Mouse (Mus musculus) neural tube, embryonic 14.5 days (tissue): ENCODE measurements around the gene Slc25a5. TPM values are rescaled to one million over a fixed set of nuclear protein-coding genes. Genes with fewer than 3 reads are reported as not detected.

Source experiments
- ATAC-seq: fragments of 200-750 bp; cut with Nextera tagmentation; 2 replicates; pipeline ENCODE4 v1.8.0; 2017; ENCODE audit warnings: low read depth, mild to moderate bottlenecking, moderate TSS enrichment, moderate library complexity
- H3K27ac ChIP-seq: fragments of 300-500 bp; sonication (generic); 2 replicates; pipeline ENCODE4 v1.5.1; 2014; ENCODE audit warnings: low read depth, mild to moderate bottlenecking, control low read depth, low read length, moderate library complexity, mixed read lengths
- H3K27me3 ChIP-seq: fragments of 300-500 bp; sonication (generic); 2 replicates; pipeline ENCODE4 v1.6.1; 2014; ENCODE audit warnings: low read length; ENCODE audit not compliant: control insufficient read depth, insufficient read depth
- H3K36me3 ChIP-seq: fragments of 300-500 bp; sonication (generic); 2 replicates; pipeline ENCODE4 v1.6.1; 2014; ENCODE audit warnings: low read length, mixed read lengths; ENCODE audit not compliant: control insufficient read depth, insufficient read depth
- H3K4me1 ChIP-seq: fragments of 300-500 bp; sonication (generic); 2 replicates; pipeline ENCODE4 v1.6.1; 2014; ENCODE audit warnings: low read length; ENCODE audit not compliant: control insufficient read depth, insufficient read depth
- H3K4me2 ChIP-seq: fragments of 300-500 bp; sonication (generic); 2 replicates; pipeline ENCODE4 v1.6.1; 2014; ENCODE audit warnings: mild to moderate bottlenecking, low read depth, low read length, control low read depth
- H3K4me3 ChIP-seq: fragments of 300-500 bp; sonication (generic); 2 replicates; pipeline ENCODE4 v1.5.1; 2014; ENCODE audit warnings: low read depth, low read length, control low read depth, mixed read lengths
- H3K9ac ChIP-seq: fragments of 300-500 bp; sonication (generic); replicated peaks from 2 replicates; pipeline ENCODE4 v1.6.1; 2014; ENCODE audit warnings: low read depth, mild to moderate bottlenecking, control low read depth, low read length, mixed read lengths
- H3K9me3 ChIP-seq: fragments of 300-500 bp; sonication (generic); 2 replicates; pipeline ENCODE4 v1.6.1; 2016; ENCODE audit warnings: low read length; ENCODE audit not compliant: control insufficient read depth
- WGBS: fragments of 180-500 bp; shearing (Covaris S2); extraction: QIAGEN DNeasy Blood & Tissue Kit; methylation state at CpG from one replicate; pipeline ENCODE4 v1.1.7; 2014; 5-methylcytosine and 5-hydroxymethylcytosine counted together
- polyA plus RNA-seq: library from polyadenylated mRNA; unstranded; fragments of >200 nt; fragmentation: Nextera tagmentation; extraction: Ambion mirVana; gene quantifications from 2 replicates; pipeline ENCODE4 v1.2.1, GENCODE M21; 2014

Gene Slc25a5
- polyA plus RNA-seq, 1 experiment from 2014 or later = 575 TPM

DNA sequence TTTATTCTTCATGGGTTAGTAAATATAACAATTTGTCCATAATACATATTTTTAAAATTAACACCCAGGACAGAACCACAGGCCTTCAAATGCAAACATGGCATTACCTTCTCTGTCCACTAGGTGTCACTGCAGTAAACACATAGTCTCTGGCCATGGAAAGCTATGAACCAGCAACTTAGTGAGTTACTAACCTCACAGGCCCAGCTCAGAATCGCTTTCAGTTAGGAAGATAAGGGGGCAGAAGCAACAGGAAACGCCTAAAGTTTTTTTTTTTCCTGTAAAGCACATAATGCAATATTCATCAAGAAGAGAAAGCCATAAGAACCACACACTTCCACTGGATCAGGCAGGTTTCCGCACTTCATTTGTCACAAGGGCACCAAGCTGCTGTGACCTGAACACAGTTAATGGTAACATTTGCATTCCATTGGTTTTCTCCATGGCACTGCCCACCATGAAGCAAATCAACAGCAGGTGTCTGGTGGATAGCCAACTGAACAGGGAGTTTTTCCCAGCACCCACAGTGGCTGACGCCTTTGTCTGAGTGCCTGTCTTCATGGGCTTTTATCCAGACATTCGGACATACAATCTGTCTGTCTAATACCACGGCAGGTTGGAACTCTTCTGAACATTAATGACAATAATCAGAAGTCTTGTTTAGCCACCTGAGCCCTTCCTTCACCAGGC lies 34.4 kb upstream of the Slc25a5 start:
- H3K27ac ChIP-seq = no peak overlapping the region
- 29% methylated on average over 6 of the region's 6 CpGs for WGBS

GRCm38 (mm10) chrX:36762289-36762688 lies 33.2 kb upstream of the Slc25a5 start:
- no peak overlapping the region for H3K4me2 ChIP-seq
- no peak overlapping the region for H3K9ac ChIP-seq
- H3K27me3 ChIP-seq = no peaks in the 10 kb centered on the region
- H3K9me3 ChIP-seq = no peaks in the 10 kb centered on the region
- H3K4me1 ChIP-seq = no peaks in the 10 kb centered on the region
- no peaks in the 10 kb centered on the region for H3K36me3 ChIP-seq
- no peak overlapping the region for H3K4me3 ChIP-seq
- ATAC-seq = peak; percentile 16; the same call in 1 of the 2 replicates
- WGBS = 60% methylated on average over 5 of the region's 5 CpGs
- no peak overlapping the region for H3K27ac ChIP-seq

More for the DNA sequence above, 34.4 kb upstream of the Slc25a5 start:
- no peaks in the 10 kb centered on the region for H3K36me3 ChIP-seq
- no peaks in the 10 kb centered on the region for H3K4me1 ChIP-seq
- no peak overlapping the region for H3K9ac ChIP-seq
- peak; percentile 29; the same call in 1 of the 2 replicates for ATAC-seq
- H3K4me3 ChIP-seq = no peak overlapping the region
- no peak overlapping the region for H3K4me2 ChIP-seq
- no peaks in the 10 kb centered on the region for H3K9me3 ChIP-seq
- no peaks in the 10 kb centered on the region for H3K27me3 ChIP-seq

DNA sequence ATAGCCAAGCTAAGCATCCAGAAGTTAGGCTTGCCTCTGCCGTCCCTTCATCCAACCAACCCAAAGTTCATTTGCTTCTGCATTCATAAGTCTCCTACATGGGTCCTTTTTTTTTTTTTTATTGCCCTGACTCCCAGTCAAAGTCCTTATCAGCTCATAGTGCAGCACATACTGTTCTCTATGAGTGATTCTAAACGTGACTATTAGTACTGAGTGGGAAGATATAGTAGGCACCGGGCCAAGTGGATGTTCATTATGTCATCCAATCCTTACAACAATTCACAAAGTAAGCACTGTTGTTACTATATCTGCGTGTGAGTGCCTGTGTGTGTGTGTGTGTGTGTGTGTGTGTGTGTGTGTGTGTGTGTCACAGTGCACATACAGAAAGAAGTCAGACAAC lies 32.6 kb upstream of the Slc25a5 start:
- Histone ChIP-seq H3K36me3 (no peaks in the 10 kb centered on the region), H3K9ac (no peak overlapping the region), H3K27ac (no peak overlapping the region), H3K27me3 (no peaks in the 10 kb centered on the region), H3K4me3 (no peak overlapping the region), H3K4me1 (no peaks in the 10 kb centered on the region), H3K9me3 (no peaks in the 10 kb centered on the region), H3K4me2 (no peak overlapping the region)
- ATAC-seq = no peak
- WGBS = 55% methylated on average over 4 of the region's 4 CpGs

DNA sequence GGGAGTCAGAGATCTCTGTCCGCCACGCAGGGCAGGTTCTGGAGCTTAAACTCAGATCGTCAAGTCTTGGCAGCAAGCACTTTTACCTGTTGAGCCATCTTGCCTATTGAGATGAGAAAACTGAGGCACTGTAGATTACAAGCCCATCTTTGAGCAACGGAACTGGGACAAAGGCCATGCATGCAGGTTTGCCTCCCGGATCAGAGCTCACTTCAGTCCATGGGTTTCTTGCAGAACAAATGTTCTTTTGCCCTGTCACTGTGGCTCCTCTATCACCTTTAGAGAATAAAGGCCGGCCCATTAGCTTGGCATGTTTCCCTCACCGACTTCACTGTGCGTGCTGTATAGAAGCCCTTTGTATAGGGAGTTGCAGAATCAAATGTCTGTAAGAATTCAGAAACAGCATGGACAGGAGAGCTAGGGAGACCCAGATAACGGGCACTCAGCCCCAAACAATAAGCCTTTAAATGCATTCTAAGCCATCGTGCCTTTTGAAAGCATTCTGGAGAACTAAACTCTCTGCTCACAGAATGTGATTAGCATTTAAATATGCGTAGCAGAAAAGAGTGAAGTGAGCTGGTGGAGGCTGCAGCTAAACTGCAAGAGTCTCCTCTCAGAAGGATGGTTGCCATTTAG lies 32.0 kb upstream of the Slc25a5 start:
- Histone ChIP-seq H3K27ac (no peak overlapping the region; the same call in 1 of the 2 replicates), H3K9ac (no peak overlapping the region), H3K4me1 (no peaks in the 10 kb centered on the region), H3K9me3 (no peaks in the 10 kb centered on the region), H3K4me2 (no peak overlapping the region), H3K4me3 (no peak overlapping the region), H3K27me3 (no peaks in the 10 kb centered on the region), H3K36me3 (no peaks in the 10 kb centered on the region)
- WGBS = 28% methylated on average over 11 of the region's 11 CpGs
- no peak; the same call in 1 of the 2 replicates for ATAC-seq

GRCm38 (mm10) chrX:36763934-36764317 lies 31.5 kb upstream of the Slc25a5 start:
- ATAC-seq = no peak
- 20% methylated on average over 2 of the region's 2 CpGs for WGBS

DNA sequence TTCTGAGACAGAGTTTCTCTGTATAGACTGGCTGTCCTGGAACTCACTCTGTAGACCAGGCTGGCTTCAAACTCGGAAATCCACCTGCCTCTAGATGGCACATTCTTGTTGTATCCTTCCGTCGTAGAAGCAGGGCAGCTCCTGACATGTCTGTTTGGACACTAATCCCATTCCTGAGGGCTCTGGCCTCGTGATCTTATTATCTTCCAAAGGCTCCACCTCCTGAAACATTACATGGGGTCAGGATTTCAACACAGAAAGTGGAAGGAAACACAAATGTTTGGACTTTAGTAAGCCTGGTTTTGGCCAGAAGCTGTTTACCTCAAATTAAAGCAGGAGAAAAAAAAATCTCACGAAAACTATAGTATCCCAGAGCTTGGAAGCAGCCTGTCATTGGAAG lies 28.1 kb upstream of the Slc25a5 start:
- Histone ChIP-seq H3K27ac (no peak overlapping the region), H3K9me3 (no peaks in the 10 kb centered on the region), H3K4me3 (no peak overlapping the region), H3K36me3 (no peaks in the 10 kb centered on the region), H3K27me3 (no peaks in the 10 kb centered on the region), H3K9ac (no peak overlapping the region), H3K4me1 (no peaks in the 10 kb centered on the region), H3K4me2 (no peak overlapping the region)
- ATAC-seq = no peak
- 75% methylated on average over 5 of the region's 5 CpGs for WGBS

More at GRCm38 (mm10) chrX:36763934-36764317, 31.5 kb upstream of the Slc25a5 start:
- Histone ChIP-seq H3K4me3 (no peak overlapping the region), H3K27ac (peak overlapping the region; percentile 22), H3K4me2 (no peak overlapping the region), H3K4me1 (no peaks in the 10 kb centered on the region), H3K36me3 (no peaks in the 10 kb centered on the region), H3K27me3 (no peaks in the 10 kb centered on the region), H3K9me3 (no peaks in the 10 kb centered on the region), H3K9ac (no peak overlapping the region)

DNA sequence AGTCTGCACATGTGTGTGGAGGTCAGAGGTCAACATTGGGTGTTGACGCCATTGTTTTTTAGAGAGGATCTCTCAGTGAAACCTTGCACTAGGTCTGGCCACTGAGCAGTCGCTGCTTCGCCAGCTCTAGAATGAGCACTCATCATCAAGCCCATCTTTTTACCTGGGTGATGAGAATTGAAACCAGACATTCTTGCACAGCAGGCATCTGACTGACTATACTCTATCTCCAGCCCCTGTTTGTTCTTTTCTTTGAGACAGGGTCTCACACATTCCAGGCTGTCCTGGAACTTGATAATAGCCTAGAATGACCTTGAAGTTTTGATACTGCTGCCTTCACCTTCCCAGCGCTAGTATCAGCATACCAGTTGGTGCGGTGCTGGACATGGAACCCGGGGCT lies 22.9 kb upstream of the Slc25a5 start:
- H3K4me3 ChIP-seq = no peak overlapping the region
- no peak overlapping the region for H3K27ac ChIP-seq
- no peaks in the 10 kb centered on the region for H3K36me3 ChIP-seq
- no peaks in the 10 kb centered on the region for H3K4me1 ChIP-seq
- no peaks in the 10 kb centered on the region for H3K9me3 ChIP-seq
- no peak overlapping the region for H3K9ac ChIP-seq
- 82% methylated on average over 6 of the region's 6 CpGs for WGBS
- ATAC-seq = no peak
- H3K4me2 ChIP-seq = no peak overlapping the region
- no peaks in the 10 kb centered on the region for H3K27me3 ChIP-seq

- Histone ChIP-seq H3K36me3 (no peaks in the 10 kb centered on the region), H3K9me3 (no peaks in the 10 kb centered on the region), H3K4me3 (no peak overlapping the region), H3K9ac (no peak overlapping the region), H3K4me2 (no peak overlapping the region), H3K4me1 (no peaks in the 10 kb centered on the region), H3K27me3 (no peaks in the 10 kb centered on the region), H3K27ac (no peak overlapping the region)
- no peak for ATAC-seq
- WGBS = 84% methylated on average over 5 of the region's 5 CpGs
Measured at GRCm38 (mm10) chrX:36775520-36775919, 19.9 kb upstream of the Slc25a5 start.

GRCm38 (mm10) chrX:36777694-36778093 lies 17.8 kb upstream of the Slc25a5 start:
- WGBS = 81% methylated on average over 4 of the region's 4 CpGs
- Histone ChIP-seq H3K4me3 (no peak overlapping the region), H3K27ac (no peak overlapping the region), H3K4me2 (no peak overlapping the region), H3K9me3 (no peaks in the 10 kb centered on the region), H3K27me3 (no peaks in the 10 kb centered on the region), H3K9ac (no peak overlapping the region), H3K36me3 (no peaks in the 10 kb centered on the region), H3K4me1 (no peaks in the 10 kb centered on the region)
- no peak for ATAC-seq
